Mouse (Mus musculus): ENCODE results near the gene Slc17a5. TPM values are rescaled to one million over a fixed set of nuclear protein-coding genes. Genes with fewer than 3 reads are reported as not detected.
"Not testable (repeated sequence)": the region's sequence is repeated elsewhere in the genome, so short reads cannot be mapped to it uniquely, and the experiment has no call there.

Gene Slc17a5
- polyA plus RNA-seq, 1 experiment, result 20.9 TPM

DNA sequence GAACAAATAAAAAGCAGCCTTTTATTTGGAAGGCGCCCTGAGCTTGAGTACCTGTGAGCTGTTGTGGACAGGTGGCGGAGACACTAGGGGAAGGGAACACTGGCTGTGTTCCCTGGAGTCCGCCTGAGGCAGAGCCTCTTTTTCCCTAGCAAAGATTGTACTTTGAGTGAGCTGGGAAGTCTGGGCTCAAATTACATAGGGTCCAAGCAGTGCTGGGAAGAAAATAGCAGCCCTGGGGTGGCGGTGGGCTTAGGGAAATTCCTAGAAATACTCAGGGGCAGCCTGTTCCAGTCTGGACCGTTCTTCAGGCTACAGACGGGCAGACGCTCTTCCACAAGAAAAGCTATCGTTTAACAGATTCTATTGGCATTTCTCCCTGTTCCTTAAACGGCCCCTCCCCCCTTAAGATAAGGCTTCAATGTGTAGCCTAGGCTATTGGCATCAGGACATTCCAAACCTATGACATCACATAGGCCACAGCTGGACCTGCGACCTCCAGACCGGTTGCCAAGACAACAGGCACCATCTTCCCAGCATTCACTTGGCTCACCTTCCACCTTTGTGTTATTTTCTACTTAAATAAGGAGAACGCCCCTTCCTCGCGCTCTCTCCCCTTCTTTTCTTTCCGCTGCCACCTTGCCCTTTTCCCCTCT lies 67.6 kb downstream of the Slc17a5 start:
- no peak for DNase-seq (ENCODE audit: low read depth)

DNA sequence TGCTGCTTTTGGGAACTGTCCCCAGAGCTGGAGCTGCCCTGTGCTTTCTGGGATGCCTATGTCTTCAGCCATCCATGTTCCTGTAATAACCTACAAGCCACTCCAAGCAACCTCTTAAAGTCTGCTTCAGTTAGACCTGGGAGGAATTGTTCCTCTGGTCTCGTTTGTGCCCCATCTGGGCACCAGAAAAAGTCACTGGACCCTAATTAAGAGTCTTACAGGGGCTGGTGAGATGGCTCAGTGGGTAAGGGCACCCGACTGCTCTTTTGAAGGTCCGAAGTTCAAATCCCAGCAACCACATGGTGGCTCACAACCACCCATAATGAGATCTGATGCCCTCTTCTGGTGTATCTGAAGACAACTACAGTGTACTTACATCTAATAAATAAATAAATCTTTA lies 70.6 kb downstream of the Slc17a5 start:
- not testable (repeated sequence) for DNase-seq (ENCODE audit: low read depth)

DNA sequence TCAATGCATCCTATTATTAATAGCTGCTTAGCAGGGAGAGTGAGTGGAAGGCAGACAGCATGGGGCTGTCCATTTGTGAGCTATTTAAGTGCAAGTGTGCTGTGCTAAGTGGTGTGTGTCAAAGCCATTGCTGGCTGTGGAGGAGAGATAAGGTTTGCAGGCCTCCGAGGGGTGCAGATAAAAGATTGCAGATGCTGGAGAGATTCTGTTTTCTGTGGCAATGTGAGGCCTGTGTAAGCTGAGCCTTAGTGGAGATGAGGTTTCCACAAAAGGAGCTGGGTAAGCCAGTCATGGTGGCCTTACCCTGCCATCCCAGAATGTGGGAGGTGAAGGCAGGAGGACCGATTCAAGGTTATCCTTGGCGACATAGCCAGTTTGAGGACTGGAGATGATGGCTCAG lies 71.7 kb downstream of the Slc17a5 start:
- no peak for DNase-seq (ENCODE audit: low read depth)

DNA sequence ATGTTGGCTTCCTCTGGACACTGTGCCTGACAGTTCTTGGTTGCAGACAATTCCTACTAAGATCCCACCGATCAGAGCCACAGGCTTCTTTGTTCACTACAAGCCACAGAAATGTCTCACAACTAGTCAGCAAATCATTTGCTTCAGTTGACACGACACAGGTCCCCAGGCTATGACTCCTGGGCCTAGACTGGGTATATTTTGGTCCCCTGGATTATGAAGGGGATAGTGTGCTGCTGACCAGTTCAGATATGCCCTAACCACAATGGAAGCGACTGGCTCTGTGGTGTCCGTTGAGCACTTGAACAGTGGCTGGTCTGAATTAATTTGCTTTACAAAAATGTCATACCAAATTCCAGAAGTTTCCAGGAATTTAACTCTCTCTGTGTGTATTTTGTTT lies 73.2 kb downstream of the Slc17a5 start:
- no peak for DNase-seq (ENCODE audit: low read depth)

DNA sequence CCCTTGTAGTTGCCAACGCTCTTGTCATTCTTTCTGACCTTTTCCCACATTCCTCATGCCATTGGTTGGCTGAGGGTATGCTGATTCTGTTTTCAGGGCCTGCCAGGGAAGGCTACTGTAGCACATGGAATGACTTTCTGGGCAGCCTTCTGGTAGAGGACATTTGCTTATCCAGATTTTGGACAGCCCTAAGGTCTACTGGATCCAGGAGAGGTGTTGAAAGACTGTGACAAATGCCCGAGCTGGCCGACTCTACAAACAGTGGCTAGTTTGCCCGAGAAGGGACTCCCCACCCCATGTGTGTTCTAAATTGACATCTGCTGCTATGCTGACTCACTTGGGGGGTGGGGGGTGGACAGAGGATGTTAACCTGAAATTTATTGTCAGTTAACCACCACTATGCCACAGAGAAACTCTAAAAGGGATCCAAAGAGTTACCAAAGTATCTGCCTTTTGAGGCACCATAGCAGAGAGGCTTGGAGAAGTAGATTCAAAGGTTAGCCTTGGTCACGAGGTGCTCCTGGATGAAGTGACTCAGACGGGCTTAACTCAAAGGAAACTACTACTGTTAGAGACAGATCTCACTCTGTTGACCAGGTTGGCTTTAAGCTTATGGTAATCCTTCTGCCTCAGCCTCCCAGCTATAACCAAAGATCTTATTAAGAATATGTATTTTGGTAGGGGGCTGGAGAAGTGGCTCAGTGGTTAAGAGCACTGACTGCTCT lies 73.9 kb downstream of the Slc17a5 start:
- no peak for DNase-seq (ENCODE audit: low read depth)

DNA sequence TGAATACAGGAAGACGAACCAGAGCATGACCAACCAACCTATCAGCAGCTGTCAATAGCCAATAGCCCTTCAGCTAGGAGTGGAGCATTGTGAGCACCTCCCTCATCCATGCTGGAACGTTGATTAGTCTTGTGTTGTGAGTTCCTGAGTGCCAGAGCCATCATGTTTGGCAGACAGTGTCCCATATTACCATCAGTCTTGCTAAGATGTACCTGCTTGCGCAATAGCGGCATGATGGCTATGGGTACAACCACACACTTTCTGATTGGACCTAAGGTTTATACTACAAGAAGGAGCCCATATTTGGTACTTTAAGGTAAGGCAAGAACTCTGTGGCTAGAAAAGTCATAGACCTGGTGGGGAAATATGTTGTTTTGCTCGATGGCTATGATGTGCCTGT lies 76.1 kb downstream of the Slc17a5 start:
- DNase-seq (ENCODE audit: low read depth), result no peak

DNA sequence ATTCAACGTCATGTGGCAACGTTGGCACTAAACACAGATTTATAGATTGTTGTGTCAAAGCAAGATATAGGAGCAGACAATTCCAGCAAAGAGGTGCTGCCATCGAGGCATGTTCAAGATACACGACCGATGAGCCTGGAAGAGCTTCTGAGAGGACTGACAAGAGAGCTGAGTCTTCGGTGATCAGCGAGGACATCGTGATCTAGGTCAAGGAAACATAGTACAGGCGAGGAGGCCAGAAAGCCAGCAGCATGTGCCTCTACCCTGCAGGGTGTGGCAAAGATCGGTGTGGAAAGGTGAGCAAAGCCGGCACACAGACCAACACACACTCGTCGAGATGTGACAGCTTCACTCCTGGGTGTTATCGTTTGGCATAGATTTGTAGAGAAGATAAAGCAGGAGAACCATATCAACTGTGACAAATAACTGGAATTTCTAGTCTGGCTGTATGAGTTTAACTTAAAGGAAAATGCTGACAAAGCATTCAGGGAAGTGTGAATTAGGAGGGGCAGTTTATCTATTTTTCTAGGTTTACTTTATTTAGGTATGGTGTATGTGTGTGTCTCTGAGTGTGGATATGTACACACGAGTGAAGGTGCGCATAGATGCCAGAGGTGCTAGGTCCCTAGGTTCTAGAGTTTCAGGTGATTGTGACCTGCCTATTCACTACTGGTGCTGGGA lies 79.6 kb downstream of the Slc17a5 start:
- DNase-seq (ENCODE audit: low read depth), result no peak

DNA sequence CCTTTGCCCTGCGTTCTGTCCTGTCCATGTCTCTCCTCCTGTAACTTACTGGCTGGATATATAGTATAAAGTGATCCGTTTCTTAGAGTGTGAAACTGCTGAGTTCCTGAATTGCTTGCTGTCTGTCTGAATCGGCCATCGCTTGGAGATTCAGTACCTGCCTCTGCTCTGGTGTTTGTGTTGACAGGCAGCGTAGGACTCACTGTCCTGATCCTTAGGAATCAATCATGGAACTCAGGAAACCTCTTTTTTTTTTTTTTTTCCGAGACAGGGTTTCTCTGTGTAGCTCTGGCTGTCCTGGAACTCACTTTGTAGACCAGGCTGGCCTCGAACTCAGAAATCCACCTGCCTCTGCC lies 81.1 kb downstream of the Slc17a5 start:
- no peak for DNase-seq (ENCODE audit: low read depth)

DNA sequence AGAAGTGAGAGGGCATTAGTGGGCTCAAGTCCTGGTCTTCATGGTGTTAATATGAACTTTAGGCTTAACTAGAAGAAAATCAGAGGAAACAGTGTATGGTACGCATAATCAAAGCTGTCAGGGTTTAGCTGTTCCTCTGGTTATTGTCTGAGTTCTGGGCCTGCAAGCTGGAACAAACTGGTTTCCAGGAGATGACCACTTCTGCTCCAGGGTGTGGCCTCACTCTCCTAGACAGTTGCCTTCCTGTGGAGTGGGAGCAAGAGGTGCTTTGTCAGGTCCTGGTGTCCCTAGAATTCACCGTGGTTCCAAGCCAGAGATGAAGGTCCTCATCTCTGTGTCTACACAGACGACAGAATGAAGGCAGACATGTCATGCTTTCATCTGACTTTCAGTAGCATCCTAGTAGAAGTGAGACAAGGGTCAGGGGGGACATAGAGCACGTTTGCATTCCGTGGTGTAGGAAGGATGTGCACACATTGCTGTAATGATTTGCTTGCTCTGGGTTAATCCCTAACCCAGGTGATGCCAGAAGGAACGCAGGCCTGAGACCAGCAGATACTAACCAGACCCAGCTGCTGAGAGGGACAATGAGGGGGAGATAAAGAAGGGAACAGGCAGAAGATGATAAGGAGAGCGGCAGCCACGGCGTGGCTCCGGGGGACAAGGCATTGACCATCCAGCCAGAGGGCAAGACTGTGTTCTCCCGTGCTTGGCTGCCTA lies 81.7 kb downstream of the Slc17a5 start:
- no peak for DNase-seq (ENCODE audit: low read depth)

DNA sequence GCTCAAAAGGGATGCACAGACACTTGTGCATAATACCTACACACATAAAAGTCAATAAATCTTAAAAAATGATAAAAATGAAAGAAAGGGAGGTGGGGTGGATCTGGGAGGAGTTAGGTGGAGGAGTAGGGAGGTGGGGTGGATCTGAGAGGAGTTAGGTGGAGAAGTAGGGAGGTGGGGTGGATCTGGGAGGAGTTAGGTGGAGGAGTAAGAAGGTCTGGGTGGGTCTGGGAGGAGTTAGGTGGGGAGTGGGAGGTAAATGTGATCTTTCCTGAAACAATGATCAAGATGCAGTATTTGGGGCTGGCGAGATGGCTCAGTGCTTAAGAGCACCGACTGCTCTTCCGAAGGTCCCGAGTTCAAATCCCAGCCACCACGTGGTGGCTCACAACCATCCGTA lies 82.6 kb downstream of the Slc17a5 start:
- DNase-seq (ENCODE audit: low read depth), result no peak

DNA sequence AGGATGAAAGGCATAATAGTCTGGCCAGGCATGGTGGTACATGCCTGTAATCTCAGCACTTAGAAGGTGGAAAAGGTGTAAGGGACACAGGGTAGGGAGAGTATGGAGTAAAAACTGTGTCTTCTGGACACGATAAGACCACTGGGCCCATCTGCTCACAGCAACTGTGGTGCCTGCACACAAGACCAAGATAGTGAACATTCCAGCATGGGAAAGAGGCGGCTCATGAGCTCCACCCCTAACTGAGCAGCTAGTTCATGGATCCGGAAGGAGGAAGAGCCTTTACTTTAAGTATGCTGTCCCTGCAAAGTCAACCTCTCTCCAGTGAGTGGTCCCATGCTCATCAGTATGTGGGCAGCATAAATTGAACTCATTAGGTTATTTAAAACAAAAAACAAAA lies 83.2 kb downstream of the Slc17a5 start:
- DNase-seq (ENCODE audit: low read depth), result no peak

DNA sequence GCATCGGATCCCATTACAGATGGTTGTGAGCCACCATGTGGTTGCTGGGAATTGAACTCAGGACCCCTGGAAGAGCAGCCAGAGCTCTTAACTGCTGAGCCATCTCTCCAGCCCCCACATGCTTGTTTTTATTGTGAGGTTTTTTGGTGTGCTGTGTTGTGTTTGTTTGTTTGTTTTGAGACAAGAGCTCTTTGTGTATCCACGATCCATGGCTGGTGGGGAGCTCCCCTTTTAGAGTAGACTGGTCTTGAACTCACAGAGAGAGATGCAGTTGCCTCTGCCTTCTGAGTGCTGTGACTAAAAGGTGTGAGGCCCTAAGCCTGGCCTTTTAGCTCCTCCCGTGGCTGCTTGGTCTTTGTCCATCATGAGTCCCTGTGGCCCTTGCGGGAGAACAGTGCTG lies 83.7 kb downstream of the Slc17a5 start:
- DNase-seq (ENCODE audit: low read depth), result no peak

DNA sequence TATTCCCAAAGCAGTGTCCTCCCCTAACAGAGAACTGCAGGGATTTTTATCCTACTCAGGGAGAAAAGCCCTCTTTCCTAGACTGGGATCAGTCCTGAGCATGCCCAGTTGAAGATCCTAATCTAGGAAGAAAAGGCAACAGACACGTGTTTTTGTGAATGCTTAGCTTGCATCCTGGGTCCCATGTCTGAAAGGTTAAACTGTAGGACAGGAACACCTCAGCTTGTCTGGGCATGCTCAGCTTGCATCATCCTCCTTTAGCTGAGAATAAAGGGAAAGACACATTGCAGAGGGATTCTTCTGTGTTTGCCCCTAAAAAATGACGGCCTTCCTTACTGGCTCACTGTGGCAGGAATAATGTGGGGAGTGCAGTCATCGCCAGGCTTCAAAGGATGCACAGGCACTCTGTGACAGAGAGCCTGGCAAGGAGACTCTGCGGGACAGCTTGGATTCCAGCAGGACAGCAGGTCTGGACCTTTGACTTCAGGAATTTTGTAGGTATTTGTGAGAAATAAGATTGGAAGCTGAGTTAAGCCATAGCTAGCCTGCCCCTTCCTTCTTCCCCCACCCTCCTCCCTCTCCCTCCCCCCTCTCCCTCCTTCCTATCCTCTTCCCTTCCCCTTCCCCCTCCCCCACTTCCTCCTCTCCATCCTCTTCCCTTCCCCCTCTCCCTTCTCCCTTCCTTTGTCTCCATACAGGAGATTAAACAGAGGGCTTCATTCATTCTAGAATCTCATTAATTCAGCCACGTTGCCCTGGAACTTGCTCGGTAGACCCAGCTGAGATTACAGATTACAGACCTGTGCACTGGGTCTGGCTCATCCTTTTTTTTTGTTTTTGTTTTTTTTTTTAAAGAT lies 84.4 kb downstream of the Slc17a5 start:
- peak; percentile 80 for DNase-seq (ENCODE audit: low read depth)

DNA sequence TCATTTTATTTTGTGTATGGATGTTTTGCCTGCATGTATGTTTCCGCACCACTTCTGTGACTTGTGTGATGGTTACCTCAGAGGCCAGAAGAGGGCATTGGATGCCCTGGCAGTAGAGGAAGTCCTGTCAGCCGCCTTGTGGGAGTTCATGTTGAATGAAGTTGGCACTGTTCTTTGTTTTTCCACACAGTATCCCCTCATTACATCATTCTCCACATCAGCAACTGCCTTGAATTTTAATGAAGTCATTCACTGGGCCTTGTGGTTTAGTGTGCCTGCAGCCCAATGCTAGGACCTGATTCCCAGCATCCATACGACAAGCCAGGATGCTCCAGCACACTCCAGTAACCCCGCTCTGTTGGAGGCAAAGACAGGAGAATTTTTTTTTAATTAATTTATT lies 86.6 kb downstream of the Slc17a5 start:
- no peak for DNase-seq (ENCODE audit: low read depth)

DNA sequence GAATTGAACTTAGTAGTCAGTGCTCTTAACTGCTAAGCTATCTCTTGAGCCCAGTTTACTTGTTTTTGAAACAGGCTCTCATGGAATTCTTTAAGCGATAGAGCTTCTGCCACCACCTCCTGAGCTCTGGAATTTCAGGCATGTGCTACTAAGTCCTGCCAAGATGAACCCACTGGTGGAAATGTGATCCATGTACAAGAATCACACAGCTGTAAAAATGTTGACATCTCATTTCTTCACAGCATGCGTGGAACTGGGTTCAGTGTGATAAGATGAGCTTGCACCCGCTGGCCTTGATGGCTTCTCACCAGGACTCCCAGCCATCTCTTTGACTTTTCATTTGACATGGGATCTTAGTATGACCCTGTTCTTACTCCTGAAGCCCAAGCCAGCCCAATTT lies 87.5 kb downstream of the Slc17a5 start:
- no peak for DNase-seq (ENCODE audit: low read depth)

DNA sequence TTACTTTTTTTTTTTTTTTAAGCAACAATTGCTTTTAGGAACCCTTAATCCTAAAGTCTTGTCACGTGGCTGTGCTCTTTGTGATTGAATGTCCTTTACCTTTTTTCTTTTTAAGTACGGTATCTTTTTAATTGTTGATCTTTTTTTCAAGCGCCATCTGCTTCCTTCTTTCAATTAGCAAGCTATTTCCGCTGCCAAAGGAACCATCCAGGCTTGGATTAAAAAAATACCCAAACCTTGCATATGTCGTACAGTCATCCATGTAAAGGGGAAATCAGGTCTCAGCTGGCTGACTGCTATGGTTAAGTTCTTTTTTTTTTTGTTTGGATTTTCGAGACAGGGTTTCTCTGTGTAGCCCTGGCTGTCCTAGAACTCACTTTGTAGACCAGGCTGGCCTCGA lies 94.7 kb downstream of the Slc17a5 start:
- no peak for DNase-seq (ENCODE audit: low read depth)

DNA sequence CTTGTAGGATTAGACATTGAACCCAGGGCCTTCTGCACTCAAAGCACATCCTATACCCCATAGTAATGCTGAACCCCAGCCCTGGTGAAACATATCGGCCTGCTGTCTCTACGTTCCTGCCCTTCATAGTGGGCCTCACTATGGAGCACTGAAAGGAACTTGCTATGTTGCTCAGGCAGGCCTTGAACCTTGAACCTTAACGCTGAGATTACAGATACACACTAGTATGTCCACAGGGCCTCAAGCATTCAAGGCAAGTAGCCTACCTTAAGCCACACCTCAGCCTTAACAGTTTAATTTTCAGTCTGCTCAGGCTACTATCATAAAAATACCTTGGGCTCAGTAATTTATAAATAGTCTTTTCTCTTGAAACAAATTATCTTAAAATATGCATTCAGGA lies 95.6 kb downstream of the Slc17a5 start:
- DNase-seq (ENCODE audit: low read depth), result no peak

DNA sequence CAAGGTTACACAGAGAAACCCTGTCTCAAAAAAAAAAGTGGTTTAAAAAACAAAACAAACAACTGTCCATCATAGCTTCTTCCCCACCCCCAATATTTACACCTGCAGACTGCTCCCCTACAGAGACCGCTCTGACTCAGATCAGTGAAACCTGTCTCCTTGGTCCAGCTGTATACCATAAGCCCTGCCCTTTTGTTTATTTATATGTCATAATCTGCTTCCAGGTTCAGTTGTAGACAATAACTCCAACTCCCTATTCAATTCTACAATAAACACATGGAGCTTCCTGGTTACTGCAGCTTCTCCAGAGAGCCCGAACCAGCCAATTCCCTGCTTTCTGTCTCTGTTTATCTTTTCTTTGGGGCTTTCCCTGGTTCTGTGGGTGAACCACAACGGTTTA lies 96.7 kb downstream of the Slc17a5 start:
- no peak for DNase-seq (ENCODE audit: low read depth)

DNA sequence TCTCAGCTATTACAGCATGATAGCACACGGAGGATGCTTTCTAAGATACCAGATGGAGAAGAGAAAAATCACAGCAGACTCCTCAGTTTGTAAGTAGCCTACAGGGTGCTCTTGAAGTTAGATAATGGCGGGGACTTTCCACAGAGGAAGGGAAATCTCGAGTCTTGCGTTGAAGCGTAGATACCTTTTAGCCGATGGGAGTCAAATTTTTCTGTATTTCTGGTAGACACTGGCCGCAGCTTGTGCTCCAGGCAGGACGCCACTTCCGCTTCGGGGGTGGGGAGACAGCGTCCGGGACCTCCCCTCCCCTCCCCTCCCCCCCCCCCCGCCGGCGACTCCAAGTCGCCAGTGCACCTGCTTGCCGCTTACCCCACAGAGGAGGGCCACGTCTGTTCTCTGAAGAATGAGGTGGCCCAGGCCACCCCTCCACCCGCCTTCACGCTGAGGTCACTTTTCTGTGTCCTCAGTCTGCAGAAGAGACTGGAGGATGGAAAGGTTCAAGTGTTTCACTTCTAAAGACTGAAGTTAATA lies 98.9 kb downstream of the Slc17a5 start, which contains the start of gene Eef1a1:
Gene Eef1a1 (minus strand): TSS at position 262 of the 531 bp plus-strand sequence.
- no peak for DNase-seq (ENCODE audit: low read depth)

DNA sequence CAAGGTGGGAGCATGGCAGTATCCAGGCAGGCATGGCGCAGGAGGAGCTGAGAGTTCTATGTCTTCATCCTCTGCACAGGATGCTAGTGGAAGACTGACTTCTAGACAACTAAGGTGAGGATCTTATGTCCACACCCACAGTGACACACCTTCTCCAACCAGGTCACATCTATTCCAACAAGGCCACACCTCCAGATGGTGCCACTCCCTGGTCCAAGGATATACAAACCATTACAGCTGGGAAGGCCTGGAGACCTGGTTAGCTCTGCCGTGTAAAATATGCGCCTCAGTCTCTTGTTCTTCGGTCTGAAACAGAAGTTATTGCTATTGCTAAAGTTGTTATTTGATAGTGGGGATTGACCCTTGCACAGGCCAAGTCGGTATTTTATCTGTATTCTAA lies 99.8 kb downstream of the Slc17a5 start:
- not testable (repeated sequence) for DNase-seq (ENCODE audit: low read depth)
